Mouse (Mus musculus): ENCODE data around the gene Arhgef39.
A peak's percentile ranks its signal among the peaks of the same experiment; 100 is the strongest.
"Not testable (repeated sequence)": the region's sequence is repeated elsewhere in the genome, so short reads cannot be mapped to it uniquely, and the experiment has no call there.

Arhgef39 gene

GRCm38 (mm10) chr4:43507938-43508665, 8.6 kb upstream of the Arhgef39 start:
- DNase-seq (ENCODE audit: low spot score in 2 of 2): no peak

DNA sequence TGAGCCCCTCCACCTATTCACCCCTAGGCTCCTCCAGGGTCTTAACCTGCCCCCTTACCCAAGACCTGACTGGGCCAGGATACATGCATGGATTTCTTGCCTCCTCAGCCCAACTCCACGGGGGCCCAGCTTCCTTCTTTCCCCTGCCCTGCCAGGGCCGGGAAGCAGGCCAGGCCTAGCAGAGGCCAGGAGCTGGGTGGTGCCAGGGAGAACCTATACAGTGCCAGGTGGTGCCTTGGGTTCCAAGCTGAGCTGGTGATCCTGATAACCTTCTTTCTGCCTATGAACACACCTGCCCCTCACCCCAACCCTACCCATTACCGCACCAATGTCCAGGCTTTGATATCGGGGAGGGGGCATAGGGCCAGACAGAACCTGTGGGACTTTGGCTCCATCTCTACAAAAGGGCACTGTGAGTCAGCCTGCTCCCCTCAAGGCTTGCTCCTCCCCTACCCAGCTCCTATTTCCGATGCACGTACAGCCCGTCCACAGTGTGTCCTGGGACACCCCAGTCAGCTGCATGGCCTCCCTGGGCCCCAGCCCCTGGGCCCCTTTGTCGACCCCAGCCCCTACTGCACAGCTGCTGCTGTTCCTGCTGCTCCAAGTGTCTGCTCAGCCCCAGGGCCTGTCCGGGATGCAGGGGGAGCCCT, 7.2 kb upstream of the Arhgef39 start, which contains the start of gene Car9:
Car9 (plus strand) TSS at position 431 of the 650 bp plus-strand sequence.
- DNase-seq (ENCODE audit: low spot score in 2 of 2): no peak

DNA sequence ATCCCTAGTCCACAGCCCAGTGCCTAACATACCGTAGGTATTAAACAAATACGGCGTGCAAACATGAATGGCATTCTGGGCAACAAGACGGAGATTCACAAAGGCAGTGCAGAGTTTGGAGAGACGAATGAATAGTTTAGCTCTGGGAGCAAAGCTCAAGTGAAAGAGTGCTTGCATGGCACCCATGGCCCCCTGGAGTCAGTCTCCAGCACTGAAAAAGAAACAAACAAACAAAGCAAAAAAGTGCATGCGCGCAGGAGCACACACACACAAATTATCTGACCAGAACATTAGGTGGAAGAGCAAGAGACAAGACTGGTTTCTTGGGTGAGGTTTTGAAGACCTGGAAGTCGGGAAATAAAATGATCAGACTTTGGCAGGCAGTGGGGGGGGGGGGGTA, 6.6 kb upstream of the Arhgef39 start:
- DNase-seq (ENCODE audit: low spot score in 2 of 2): no peak

DNA sequence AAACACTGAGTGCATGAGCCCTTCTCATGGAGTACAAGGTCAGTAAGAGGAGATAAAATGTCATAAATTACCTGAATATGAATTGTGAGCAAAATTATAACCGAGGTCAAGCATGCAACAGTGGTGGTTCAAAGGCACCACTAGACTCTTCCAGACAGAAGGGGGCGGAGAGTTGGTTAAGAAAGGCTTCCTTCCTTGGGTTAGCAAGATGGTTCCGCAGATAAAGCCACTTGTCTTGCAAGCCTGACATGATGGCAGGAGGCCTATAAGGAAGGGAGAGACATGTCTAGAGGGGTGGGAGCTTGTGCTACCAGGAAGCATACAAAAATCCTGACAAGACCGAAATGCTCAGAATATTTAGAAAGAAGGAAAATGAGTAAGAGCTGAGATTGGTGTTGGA, 4.8 kb upstream of the Arhgef39 start:
- DNase-seq (ENCODE audit: low spot score in 2 of 2): no peak

- DNase-seq (ENCODE audit: low spot score in 2 of 2): no peak
Observed at GRCm38 (mm10) chr4:43503506-43503905, 4.0 kb upstream of the Arhgef39 start.

DNA sequence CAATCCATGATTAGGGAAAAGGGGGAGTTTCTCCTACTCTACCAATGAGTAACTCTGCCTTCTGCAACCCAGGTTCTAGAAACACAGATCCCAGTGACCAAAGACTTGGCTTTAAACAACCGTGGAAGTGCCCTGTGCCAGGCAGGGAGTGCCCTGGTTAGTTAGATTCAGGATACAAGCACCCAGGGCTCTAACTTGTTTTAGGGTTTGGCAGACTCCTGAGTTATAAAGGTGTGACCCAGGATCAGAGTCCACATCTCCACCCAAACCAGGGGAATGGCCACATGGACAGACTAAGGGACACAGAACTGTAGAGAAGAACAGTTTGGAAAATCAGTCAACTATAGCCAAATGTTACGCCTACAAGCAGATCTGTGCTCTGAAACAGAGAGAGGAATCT, 3.5 kb upstream of the Arhgef39 start:
- DNase-seq (ENCODE audit: low spot score in 2 of 2): no peak

DNA sequence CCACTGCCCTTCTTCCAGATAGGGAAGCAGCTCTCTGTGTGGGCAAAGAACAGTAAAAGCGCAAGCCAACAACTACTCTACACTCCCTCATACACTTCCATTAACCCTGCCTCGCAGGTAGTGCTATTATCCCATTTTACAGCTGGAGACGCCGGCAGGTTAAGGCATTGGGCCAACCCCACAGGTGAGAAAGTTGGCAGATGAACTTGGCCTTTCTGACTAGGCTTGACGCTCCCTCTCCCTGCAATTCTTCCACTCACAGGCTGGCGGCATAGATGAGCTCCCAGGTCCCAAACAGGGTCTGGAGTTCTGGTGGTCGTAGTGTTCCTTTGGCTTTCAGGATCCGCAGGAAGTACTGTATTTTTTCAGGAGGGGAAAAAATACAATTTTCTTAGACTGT, 512 bp downstream of the Arhgef39 start:
- no peak for DNase-seq (ENCODE audit: low spot score in 2 of 2)

DNA sequence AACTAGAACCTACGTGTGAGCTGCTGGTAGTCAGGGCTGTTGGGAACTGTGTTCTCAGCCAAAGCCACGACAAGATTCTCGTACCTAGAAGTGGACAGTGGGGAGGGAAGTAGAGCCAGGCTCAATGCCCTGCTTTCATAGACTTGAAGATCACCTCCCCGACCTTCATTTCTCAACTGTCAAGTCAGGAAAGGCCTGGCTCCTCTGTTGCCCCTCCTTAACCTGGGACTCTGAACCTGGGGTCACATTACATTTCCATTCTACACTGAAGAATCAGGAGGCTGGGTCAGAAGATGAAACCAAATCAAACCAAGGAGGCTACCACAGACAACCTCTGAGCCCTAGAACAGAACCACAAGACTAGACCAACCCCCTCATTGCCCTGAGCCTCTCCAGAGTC, 1.5 kb downstream of the Arhgef39 start:
- no peak for DNase-seq (ENCODE audit: low spot score in 2 of 2)

- no peak for DNase-seq (ENCODE audit: low spot score in 2 of 2)
Observed at GRCm38 (mm10) chr4:43497405-43497804, 2.1 kb downstream of the Arhgef39 start.

GRCm38 (mm10) chr4:43496587-43496986, 2.9 kb downstream of the Arhgef39 start:
- no peak for DNase-seq (ENCODE audit: low spot score in 2 of 2)

DNA sequence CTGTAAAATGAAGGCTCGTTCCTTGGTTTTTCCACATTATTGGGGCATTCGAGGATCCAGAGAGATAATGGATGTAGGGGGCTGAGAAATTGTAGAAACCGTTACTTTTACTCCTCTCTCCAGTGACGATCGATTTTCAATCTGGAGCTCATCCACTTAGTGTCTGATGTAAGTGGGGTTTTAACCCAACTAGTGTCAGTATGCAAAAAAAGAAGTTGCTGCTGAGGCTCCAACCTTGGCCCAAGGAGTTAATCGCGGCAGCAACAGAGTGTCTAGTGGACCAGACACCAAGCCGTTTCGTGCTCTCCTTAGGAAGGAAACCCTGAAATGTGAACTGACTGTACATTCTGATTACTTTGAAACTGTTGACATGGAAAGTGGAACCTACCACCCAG, 5.7 kb downstream of the Arhgef39 start:
- DNase-seq (ENCODE audit: low spot score in 2 of 2): no peak

- peak; percentile 95 to 96 for DNase-seq (ENCODE audit: low spot score in 2 of 2)
Observed at GRCm38 (mm10) chr4:43493186-43493845, 6.2 kb downstream of the Arhgef39 start.

- peak; percentile 85 to 90 for DNase-seq (ENCODE audit: low spot score in 2 of 2)
Observed at GRCm38 (mm10) chr4:43492821-43493185, 6.7 kb downstream of the Arhgef39 start, which contains the start of gene Ccdc107. TSS of gene Ccdc107 (plus strand) at chr4:43492900.

DNA sequence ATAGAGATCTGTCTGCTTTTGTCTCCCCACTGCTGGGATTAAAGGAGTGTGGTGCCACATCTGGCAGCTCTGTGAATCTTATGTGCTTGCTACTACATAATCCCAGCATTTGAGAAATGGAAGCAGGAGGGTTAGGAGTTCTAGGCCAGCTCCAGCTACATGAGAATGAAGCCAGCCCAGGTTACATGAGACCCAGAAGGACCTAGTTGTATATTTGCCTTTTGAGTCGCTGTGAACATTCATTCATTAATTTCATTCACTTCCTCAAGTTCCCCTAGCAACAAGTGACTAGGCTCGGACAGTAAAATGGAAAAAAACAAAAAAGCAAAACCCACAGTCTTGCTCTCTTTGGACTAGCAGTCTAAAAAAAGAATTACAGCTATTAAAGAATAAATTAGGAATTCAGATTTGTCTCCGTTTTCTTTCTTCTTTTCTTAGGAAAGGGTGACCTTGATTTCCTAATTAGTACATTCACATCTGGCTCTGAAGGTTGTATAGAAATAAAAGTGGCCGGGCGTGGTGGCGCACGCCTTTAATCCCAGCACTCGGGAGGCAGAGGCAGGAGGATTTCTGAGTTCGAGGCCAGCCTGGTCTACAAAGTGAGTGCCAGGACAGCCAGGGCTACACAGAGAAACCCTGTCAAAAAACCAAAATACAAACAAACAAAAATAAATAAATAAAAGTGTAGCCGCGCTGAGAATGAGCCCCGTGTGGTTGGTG, 7.2 kb downstream of the Arhgef39 start:
- no peak for DNase-seq (ENCODE audit: low spot score in 2 of 2)

DNA sequence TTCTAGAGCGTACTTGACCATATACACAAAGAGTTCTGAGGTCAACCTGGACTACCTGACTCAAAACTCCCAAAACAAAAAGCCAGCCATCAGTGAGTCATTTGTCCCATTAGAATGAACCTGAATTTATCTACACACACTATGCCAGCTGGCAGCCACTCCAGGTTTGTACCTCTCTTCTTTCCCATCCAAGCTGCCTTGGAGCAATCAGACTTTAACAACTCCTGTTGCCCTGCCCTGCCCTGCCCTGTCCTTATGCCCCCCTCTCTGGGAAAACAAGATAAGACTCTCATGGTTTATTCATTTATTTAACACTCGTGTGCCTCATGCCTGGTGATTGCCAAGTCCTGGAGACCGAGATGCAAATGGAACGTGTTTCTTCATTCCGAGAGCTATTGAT, 8.7 kb downstream of the Arhgef39 start:
- no peak for DNase-seq (ENCODE audit: low spot score in 2 of 2)

DNA sequence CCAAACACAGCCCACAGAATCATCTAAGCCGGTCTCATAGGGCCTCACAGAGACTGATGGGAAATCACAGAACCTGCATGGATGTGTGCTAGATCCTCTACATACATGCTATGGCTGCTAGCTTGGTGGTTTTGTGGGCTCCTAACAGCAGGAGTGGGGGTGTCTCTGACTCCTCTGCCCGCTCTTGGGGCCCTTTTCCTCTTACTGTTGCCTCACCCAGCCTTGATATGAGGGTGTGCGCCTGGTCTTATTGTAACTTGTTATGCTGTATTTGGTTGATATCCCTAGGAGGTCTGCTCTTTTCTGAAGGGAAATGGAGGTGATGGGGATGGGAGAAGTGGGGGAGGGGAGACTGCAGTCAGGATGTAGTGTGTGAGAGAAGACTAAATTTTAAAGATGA, 9.9 kb downstream of the Arhgef39 start:
- DNase-seq (ENCODE audit: low spot score in 2 of 2): no peak

DNA sequence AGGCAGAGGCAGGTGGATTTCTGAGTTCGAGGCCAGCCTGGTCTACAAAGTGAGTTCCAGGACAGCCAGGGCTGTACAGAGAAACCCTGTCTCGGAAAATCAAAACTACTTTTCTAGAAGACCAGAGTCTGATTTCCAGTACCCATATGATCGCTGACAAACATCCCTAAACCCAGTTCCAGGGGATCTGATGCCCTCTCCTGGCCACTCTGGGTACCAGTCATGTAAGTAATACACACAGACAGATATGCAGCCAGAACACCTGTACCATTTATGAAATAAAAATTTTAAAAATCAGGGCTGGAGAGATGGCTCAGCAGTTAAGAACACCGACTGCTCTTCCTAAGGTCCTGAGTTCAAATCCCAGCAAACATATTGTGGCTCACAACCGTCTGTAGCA, 13.8 kb downstream of the Arhgef39 start:
- DNase-seq (ENCODE audit: low spot score in 2 of 2): not testable (repeated sequence)

DNA sequence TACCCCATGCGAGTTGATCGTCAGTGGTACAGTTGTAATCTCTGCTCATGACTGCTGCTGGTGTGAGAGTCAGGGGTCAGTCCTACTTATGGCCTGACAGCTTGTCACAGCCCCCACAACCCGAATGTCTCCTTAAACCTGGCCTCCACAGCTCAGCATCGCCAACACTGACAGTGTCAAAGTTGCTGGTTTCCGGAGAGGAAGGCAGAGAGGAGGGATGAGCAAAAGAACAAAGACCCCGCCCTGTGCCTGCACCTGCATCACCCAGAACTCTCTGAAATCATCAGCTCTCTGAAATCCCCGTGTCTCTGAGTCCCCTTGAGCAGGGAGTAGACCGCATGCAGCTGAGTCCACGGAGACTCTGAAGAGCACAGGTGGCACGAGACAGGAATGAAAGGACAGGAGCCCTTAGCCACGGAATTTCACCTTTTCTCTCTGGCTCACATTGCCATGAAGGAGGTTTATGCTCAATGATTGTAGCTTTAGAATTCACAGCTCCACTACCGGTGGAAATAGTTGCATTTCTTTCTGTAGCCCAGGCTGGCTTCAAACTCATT, 15.9 kb downstream of the Arhgef39 start, which contains the start of gene Sit1:
Sit1 (minus strand) TSS at position 200 of the 557 bp plus-strand sequence.
- DNase-seq (ENCODE audit: low spot score in 2 of 2): no peak

DNA sequence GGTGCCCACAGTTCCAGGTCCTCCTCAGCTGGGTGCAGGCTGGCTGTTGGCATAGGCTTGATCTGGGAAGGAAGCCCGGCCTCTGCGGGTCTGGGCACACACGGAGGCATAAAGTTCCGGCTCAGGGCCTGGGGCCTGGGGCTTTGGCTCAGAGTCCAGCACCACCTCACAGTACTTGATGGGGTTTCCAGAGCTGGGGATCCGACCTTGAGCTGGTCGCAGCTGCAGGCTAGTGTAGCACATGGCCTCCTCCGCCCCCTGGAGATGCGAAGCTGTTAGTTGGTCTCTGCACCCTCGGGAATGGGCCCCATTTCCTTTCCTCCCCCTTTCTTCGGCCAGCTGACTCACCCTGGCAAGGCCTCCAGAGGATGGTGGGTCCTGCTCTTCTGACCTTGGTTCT, 16.9 kb downstream of the Arhgef39 start:
- no peak for DNase-seq (ENCODE audit: low spot score in 2 of 2)

DNA sequence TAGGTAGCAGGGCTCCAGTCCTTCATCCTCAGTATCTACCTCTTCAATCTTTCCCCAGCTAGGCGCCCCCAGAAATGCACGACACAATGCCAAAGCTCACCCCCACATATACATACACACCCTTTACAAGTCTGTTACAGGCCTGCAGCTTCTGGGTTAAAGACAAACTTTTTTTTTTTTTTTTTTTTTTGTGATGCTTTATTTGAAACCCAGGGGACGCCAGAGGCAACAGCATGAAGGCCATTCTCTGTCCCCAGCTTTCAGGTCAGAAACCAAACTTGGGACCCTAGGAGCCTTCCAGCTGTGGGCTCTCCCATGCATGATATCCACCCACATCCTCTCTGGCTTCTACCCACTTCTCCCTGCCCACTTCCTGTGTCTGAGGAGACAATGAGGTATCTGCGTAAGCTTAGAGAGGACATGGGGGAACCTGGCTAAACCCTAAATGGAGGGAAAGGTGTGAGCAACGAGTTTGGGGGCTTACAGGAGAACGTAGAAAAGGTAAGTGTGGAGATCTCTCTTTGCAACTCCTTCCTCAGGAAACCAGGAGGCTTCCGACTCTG, 17.5 kb downstream of the Arhgef39 start:
- no peak for DNase-seq (ENCODE audit: low spot score in 2 of 2)

- DNase-seq (ENCODE audit: low spot score in 2 of 2): no peak
Observed at GRCm38 (mm10) chr4:43480985-43481384, 18.5 kb downstream of the Arhgef39 start.
